ENCODE assay signal across 25 mouse cellular contexts in the genomic region with DNA sequence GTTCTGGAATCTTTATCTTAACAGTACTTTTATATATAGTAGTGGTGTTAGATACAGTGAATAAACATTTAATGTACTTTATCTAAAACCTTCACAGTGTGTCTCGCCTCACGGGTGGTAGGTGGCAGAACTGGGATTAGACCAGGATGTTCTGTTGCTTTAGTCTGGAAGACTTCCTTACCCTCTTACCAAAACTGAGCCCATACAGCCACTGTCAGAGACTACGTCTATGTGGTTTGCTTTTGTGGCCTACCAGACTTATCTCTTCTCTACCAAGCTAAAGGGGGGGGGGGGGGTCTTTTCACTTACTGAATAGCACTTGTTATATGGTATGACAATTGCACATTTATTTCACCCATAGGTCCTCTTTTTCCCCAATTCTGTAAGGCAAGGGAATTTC.
DNase-seq lines count a peak whose midpoint lies in the region; ATAC-seq lines count a peak whose summit lies in the region.
"Had no signal": no experiment of that assay in that cellular context is flagged by ENCODE, and none has a peak within 500 bp of the region (broad histone marks: within the 10 kb centered on the region; RNA-seq: fewer than 3 reads in every experiment).

No protein-coding gene starts in this region.

- DNase-seq in embryo, embryonic 10.5 days (ENCODE audit: low spot score), result peak; percentile 5
- DNase-seq in embryo, embryonic 11 days, result no peak
- no peak for DNase-seq in midbrain, embryonic 10.5 days (ENCODE audit: low spot score)
- no peak for DNase-seq in midbrain, embryonic 14.5 days
- DNase-seq in gastrocnemius, adult 18-20 months (ENCODE audit: low spot score), result no peak
- DNase-seq: adrenal gland, adult 8-10 months; adrenal gland, postnatal 14 days; adrenal gland, postnatal 36 days; cerebellum, adult 11-12 months; cerebellum, adult 2 months; cerebellum, adult 9-10 months; cerebellum, postnatal 10 days; cerebellum, postnatal 25 days; forebrain, postnatal 0 days had no signal

- H3K9me3 ChIP-seq in midbrain, embryonic 10.5 days (replicated peaks), result no peaks in the 10 kb centered on the region
- H3K9me3 ChIP-seq in midbrain, embryonic 14.5 days (ENCODE audit: control insufficient read depth, low read length), result no peaks in the 10 kb centered on the region
- H3K9me3 ChIP-seq in hindbrain, embryonic 13.5 days, result no peaks in the 10 kb centered on the region
- H3K9me3 ChIP-seq: embryonic facial prominence, embryonic 13.5 days; embryonic facial prominence, embryonic 15.5 days; forebrain, embryonic 10.5 days; forebrain, embryonic 13.5 days; forebrain, embryonic 15.5 days had no signal

- peaks cover 3% of the 10 kb centered on the region; the same call in 1 of the 2 replicates for H3K36me3 ChIP-seq in midbrain, embryonic 10.5 days
- H3K36me3 ChIP-seq in midbrain, embryonic 14.5 days (ENCODE audit: control insufficient read depth, insufficient read depth, low read length), result no peaks in the 10 kb centered on the region
- H3K36me3 ChIP-seq in hindbrain, embryonic 13.5 days, result peaks cover 3% of the 10 kb centered on the region; the same call in 1 of the 2 replicates
- H3K36me3 ChIP-seq: embryonic facial prominence, embryonic 13.5 days; embryonic facial prominence, embryonic 15.5 days; forebrain, embryonic 10.5 days; forebrain, embryonic 15.5 days had no signal

- H3K27me3 ChIP-seq in midbrain, embryonic 10.5 days (ENCODE audit: low read depth, poor library complexity, severe bottlenecking), result peaks cover 55% of the 10 kb centered on the region
- H3K27me3 ChIP-seq in midbrain, embryonic 14.5 days (ENCODE audit: control insufficient read depth, insufficient read depth, low read length), result no peaks in the 10 kb centered on the region
- no peaks in the 10 kb centered on the region for H3K27me3 ChIP-seq in hindbrain, embryonic 13.5 days
- H3K27me3 ChIP-seq: embryonic facial prominence, embryonic 13.5 days; embryonic facial prominence, embryonic 15.5 days; forebrain, embryonic 15.5 days; Patski had no signal

- no peak overlapping the region for H3K9ac ChIP-seq in midbrain, embryonic 14.5 days (replicated peaks; ENCODE audit: low read length)
- H3K9ac ChIP-seq in hindbrain, embryonic 13.5 days, result no peak overlapping the region
- H3K9ac ChIP-seq: embryonic facial prominence, embryonic 13.5 days; embryonic facial prominence, embryonic 15.5 days; forebrain, embryonic 13.5 days; forebrain, embryonic 15.5 days; forebrain, postnatal 0 days had no signal

- peaks cover 56% of the 10 kb centered on the region for H3K4me1 ChIP-seq in midbrain, embryonic 10.5 days
- H3K4me1 ChIP-seq in midbrain, embryonic 14.5 days (ENCODE audit: control insufficient read depth, insufficient read depth, low read length), result peaks cover 9% of the 10 kb centered on the region; the same call in 1 of the 2 replicates
- H3K4me1 ChIP-seq in hindbrain, embryonic 13.5 days (replicated peaks), result peaks cover 14% of the 10 kb centered on the region
- H3K4me1 ChIP-seq: embryonic facial prominence, embryonic 15.5 days had no signal

- H3K4me2 ChIP-seq in midbrain, embryonic 14.5 days (ENCODE audit: low read length), result no peak overlapping the region
- H3K4me2 ChIP-seq in hindbrain, embryonic 13.5 days, result no peak overlapping the region
- H3K4me2 ChIP-seq: embryonic facial prominence, embryonic 13.5 days; embryonic facial prominence, embryonic 15.5 days; forebrain, embryonic 15.5 days had no signal

- WGBS in midbrain, embryonic 10.5 days, result 50% methylated on average over 3 of the region's 3 CpGs
- WGBS in midbrain, embryonic 14.5 days, result 63% methylated on average over 3 of the region's 3 CpGs
- 90% methylated on average over 3 of the region's 3 CpGs for WGBS in hindbrain, embryonic 13.5 days

- H3K27ac ChIP-seq in midbrain, embryonic 10.5 days (replicated peaks), result peak overlapping the region; percentile 68; the same call in 1 of the 2 replicates
- no peak overlapping the region for H3K27ac ChIP-seq in midbrain, embryonic 14.5 days (replicated peaks; ENCODE audit: low read depth, low read length)
- H3K27ac ChIP-seq in hindbrain, embryonic 13.5 days, result no peak overlapping the region
- H3K27ac ChIP-seq: embryonic facial prominence, embryonic 13.5 days; embryonic facial prominence, embryonic 15.5 days; forebrain, embryonic 15.5 days had no signal

- H3K4me3 ChIP-seq in midbrain, embryonic 10.5 days, result no peak overlapping the region
- H3K4me3 ChIP-seq in midbrain, embryonic 14.5 days (replicated peaks; ENCODE audit: low read depth, low read length), result no peak overlapping the region
- H3K4me3 ChIP-seq in hindbrain, embryonic 13.5 days, result no peak overlapping the region
- H3K4me3 ChIP-seq: embryonic facial prominence, embryonic 13.5 days; embryonic facial prominence, embryonic 15.5 days; erythroblast, embryonic 14.5 days; forebrain, embryonic 13.5 days; forebrain, embryonic 15.5 days had no signal

- no peak for ATAC-seq in midbrain, embryonic 14.5 days (ENCODE audit: low FRiP score, low TSS enrichment)
- ATAC-seq in common myeloid progenitor, adult 5-6 weeks (replicated peaks; ENCODE audit: low read depth, poor library complexity, severe bottlenecking), result peak; percentile 95
- ATAC-seq in megakaryocyte-erythroid progenitor cell, adult 5-6 weeks (replicated peaks; ENCODE audit: low FRiP score, low TSS enrichment, poor library complexity, severe bottlenecking), result peak; percentile 75
- ATAC-seq in hindbrain, embryonic 13.5 days (ENCODE audit: low FRiP score), result no peak
- ATAC-seq: activated CD4-positive, CD25-positive, alpha-beta regulatory T cell, adult 4 months; forebrain, embryonic 13.5 days; forebrain, embryonic 15.5 days; forebrain, postnatal 0 days; Patski had no signal

Comparison
In these comparisons a context has a peak if more than half of its experiments do, and no peak if none do; other contexts are left out.
1. ATAC-seq: peak in common myeloid progenitor, adult 5-6 weeks (single experiment) and megakaryocyte-erythroid progenitor cell, adult 5-6 weeks (single experiment); none in midbrain, embryonic 14.5 days (single experiment) and hindbrain, embryonic 13.5 days (single experiment).